Mouse (Mus musculus): Measurements from ENCODE around the gene Smok2b.
"Not testable (repeated sequence)": the region's sequence is repeated elsewhere in the genome, so short reads cannot be mapped to it uniquely, and the experiment has no call there.

- not testable (repeated sequence) for TF ChIP-seq POLR2A (IDR thresholded peaks at IDR 0.05; ENCODE audit: low read depth, low read length); CTCF (IDR thresholded peaks at IDR 0.05; ENCODE audit: borderline replicate concordance, insufficient read depth, low read length)
Observed at GRCm38 (mm10) chr17:13240807-13241727, 11.0 kb downstream of the Smok2b start.
